Mouse (Mus musculus): ENCODE data around the gene Ccin.
A peak's percentile ranks its signal among the peaks of the same experiment; 100 is the strongest.

DNA sequence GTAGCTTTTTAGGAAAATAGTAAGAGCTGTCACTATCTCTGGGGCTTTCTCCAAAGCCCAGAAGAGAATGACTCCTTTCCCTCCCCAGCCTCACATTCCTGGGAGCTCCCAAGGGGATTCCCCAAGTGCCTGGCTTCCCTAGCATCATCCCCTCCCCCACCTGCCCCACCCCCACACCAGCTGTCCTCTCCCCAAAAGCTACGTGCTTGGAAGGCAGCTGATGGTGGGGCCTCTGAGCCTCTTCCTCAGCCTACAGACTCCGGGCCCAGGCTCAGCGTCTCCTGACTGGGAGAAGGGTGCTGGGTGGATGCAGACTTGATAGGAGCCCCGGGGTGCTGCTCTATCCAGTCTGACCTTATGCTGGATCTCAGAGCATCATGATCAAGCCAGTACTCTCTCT lies 13.9 kb upstream of the Ccin start:
- TF ChIP-seq CHD2 (IDR thresholded peaks at IDR 0.05; ENCODE audit: low read depth, low read length) = peak; percentile 38; the same call in 1 of the 2 replicates
- TF ChIP-seq HCFC1 (IDR thresholded peaks at IDR 0.05; ENCODE audit: borderline replicate concordance, insufficient read depth, low read length) = no peak
- TF ChIP-seq ZNF384 (IDR thresholded peaks at IDR 0.05; ENCODE audit: low read depth, low read length) = no peak
- no peak for TF ChIP-seq ZC3H11A (IDR thresholded peaks at IDR 0.05; ENCODE audit: borderline replicate concordance, low read depth, low read length)

Measured in ES-E14 (cell line).